Mouse (Mus musculus) testis, adult 2 months (tissue): ENCODE results near the gene Polr1e.

Source experiments
- CTCF ChIP-seq: fragments of 200-500 bp; IDR thresholded peaks from 2 replicates; pipeline ENCODE4 v1.5.1; 2012; ENCODE audit warnings: low read depth, mild to moderate bottlenecking, inconsistent platforms, low read length, moderate library complexity; ENCODE audit not compliant: control insufficient read depth, insufficient read depth, insufficient replicate concordance
- POLR2A ChIP-seq: fragments of 200-500 bp; IDR thresholded peaks from 2 replicates; pipeline ENCODE4 v1.6.1; 2012; ENCODE audit warnings: low read depth, mild to moderate bottlenecking, inconsistent platforms, low read length, moderate library complexity; ENCODE audit not compliant: control insufficient read depth

GRCm38 (mm10) chr4:45000001-45000400 lies 18.4 kb upstream of the Polr1e start:
- TF ChIP-seq CTCF = no peak
- no peak for TF ChIP-seq POLR2A
